Mouse (Mus musculus) kidney, adult 2 months (tissue): ENCODE results near the gene Mast3. TPM values are rescaled to one million over a fixed set of nuclear protein-coding genes. Genes with fewer than 3 reads are reported as not detected.

Experiments
- DNase-seq: peaks from one replicate; pipeline ENCODE4 v3.0.0; 2021
- H3K27ac ChIP-seq: fragments of 200-500 bp; 2 replicates; pipeline ENCODE4 v1.5.1; 2012; ENCODE audit warnings: low read depth, low read length, control low read depth, inconsistent platforms; ENCODE audit not compliant: insufficient read depth
- H3K27me3 ChIP-seq: fragments of 200-500 bp; replicated peaks from 2 replicates; pipeline ENCODE4 v1.6.1; 2012; ENCODE audit warnings: mild to moderate bottlenecking, moderate library complexity, low read length, inconsistent platforms; ENCODE audit not compliant: control insufficient read depth, insufficient read depth
- H3K36me3 ChIP-seq: fragments of 200-500 bp; 2 replicates; pipeline ENCODE4 v1.6.1; 2012; ENCODE audit warnings: mild to moderate bottlenecking, moderate library complexity, low read length, inconsistent platforms; ENCODE audit not compliant: control insufficient read depth, insufficient read depth
- H3K4me1 ChIP-seq: fragments of 200-500 bp; 2 replicates; pipeline ENCODE4 v1.6.1; 2011; ENCODE audit warnings: low read length; ENCODE audit not compliant: control insufficient read depth, insufficient read depth
- H3K4me3 ChIP-seq: fragments of 200-500 bp; 2 replicates; pipeline ENCODE4 v1.5.1; 2011; ENCODE audit warnings: mild to moderate bottlenecking, low read depth, low read length, control low read depth; ENCODE audit not compliant: insufficient read depth
- CTCF ChIP-seq: fragments of 200-500 bp; conservative IDR thresholded peaks from 2 replicates; pipeline ENCODE4 v1.5.1; 2011; ENCODE audit warnings: low read depth, mild to moderate bottlenecking, control low read depth, low read length, moderate library complexity, mixed read lengths; ENCODE audit not compliant: insufficient read depth, insufficient read length
- POLR2A ChIP-seq: fragments of 200-500 bp; IDR thresholded peaks from one replicate; pipeline ENCODE4 v1.6.1; 2011; ENCODE audit warnings: low read depth, low read length, control low read depth
- WGBS: fragments of 180-500 bp; shearing (Covaris S2); methylation state at CpG from one replicate; pipeline ENCODE4 v1.1.7; 2018; 5-methylcytosine and 5-hydroxymethylcytosine counted together
- polyA plus RNA-seq: library from polyadenylated mRNA; depleted of rRNA; stranded (reverse); fragments of >200 nt; gene quantifications from 2 replicates; pipeline ENCODE4 v1.2.3, GENCODE M21; 2012; rRNA removed

Mast3 gene
- polyA plus RNA-seq, 1 experiment = 25.3 TPM

GRCm38 (mm10) chr8:70742981-70743655, 61.7 kb downstream of the Mast3 start:
- no peak for DNase-seq
- no peak for TF ChIP-seq CTCF
- Histone ChIP-seq H3K27me3 (no peaks in the 10 kb centered on the region), H3K36me3 (no peaks in the 10 kb centered on the region; the same call in 1 of the 2 replicates), H3K4me1 (peaks cover 3% of the 10 kb centered on the region; the same call in 1 of the 2 replicates), H3K27ac (peak overlapping the region; percentile 49; the same call in 1 of the 2 replicates), H3K4me3 (peak overlapping the region; percentile 38)
- WGBS = 40% methylated on average over 38 of the region's 38 CpGs

GRCm38 (mm10) chr8:70742176-70742575, 62.7 kb downstream of the Mast3 start:
- Histone ChIP-seq H3K4me1 (peaks cover 3% of the 10 kb centered on the region; the same call in 1 of the 2 replicates), H3K27me3 (no peaks in the 10 kb centered on the region), H3K36me3 (no peaks in the 10 kb centered on the region; the same call in 1 of the 2 replicates), H3K27ac (no peak overlapping the region), H3K4me3 (no peak overlapping the region)
- TF ChIP-seq POLR2A (no peak), CTCF (no peak)
- 70% methylated on average over 11 of the region's 11 CpGs for WGBS
- DNase-seq = no peak

GRCm38 (mm10) chr8:70741661-70742060, 63.2 kb downstream of the Mast3 start:
- WGBS = 66% methylated on average over 5 of the region's 5 CpGs
- no peaks in the 10 kb centered on the region for H3K27me3 ChIP-seq
- peaks cover 3% of the 10 kb centered on the region; the same call in 1 of the 2 replicates for H3K4me1 ChIP-seq
- H3K4me3 ChIP-seq = no peak overlapping the region
- DNase-seq = no peak
- no peaks in the 10 kb centered on the region; the same call in 1 of the 2 replicates for H3K36me3 ChIP-seq
- no peak overlapping the region for H3K27ac ChIP-seq
- no peak for TF ChIP-seq CTCF
- no peak for TF ChIP-seq POLR2A

GRCm38 (mm10) chr8:70738211-70738610, 66.6 kb downstream of the Mast3 start:
- Histone ChIP-seq H3K4me1 (0 out of 2 replicates have a peak, but pooled peaks cover 1% of the 10 kb centered on the region), H3K36me3 (no peaks in the 10 kb centered on the region; the same call in 1 of the 2 replicates), H3K27ac (0 out of 2 replicates have a peak overlapping the region, but pooled peaks have one; percentile 24), H3K27me3 (no peaks in the 10 kb centered on the region), H3K4me3 (no peak overlapping the region)
- TF ChIP-seq CTCF = no peak
- no peak for TF ChIP-seq POLR2A
- WGBS = 60% methylated on average over 3 of the region's 3 CpGs
- DNase-seq = no peak

- Histone ChIP-seq H3K4me1 (no peaks in the 10 kb centered on the region), H3K27ac (peak overlapping the region; percentile 24; the same call in 1 of the 2 replicates), H3K4me3 (no peak overlapping the region), H3K36me3 (no peaks in the 10 kb centered on the region; the same call in 1 of the 2 replicates), H3K27me3 (no peaks in the 10 kb centered on the region)
- TF ChIP-seq POLR2A (no peak), CTCF (no peak)
- DNase-seq = no peak
- WGBS = 66% methylated on average over 5 of the region's 5 CpGs
Measured at GRCm38 (mm10) chr8:70737705-70738104, 67.1 kb downstream of the Mast3 start.

GRCm38 (mm10) chr8:70730956-70731355, 73.9 kb downstream of the Mast3 start:
- no peak overlapping the region for H3K27ac ChIP-seq
- no peaks in the 10 kb centered on the region; the same call in 1 of the 2 replicates for H3K36me3 ChIP-seq
- H3K27me3 ChIP-seq = no peaks in the 10 kb centered on the region
- TF ChIP-seq CTCF (no peak), POLR2A (no peak)
- no peak overlapping the region for H3K4me3 ChIP-seq
- H3K4me1 ChIP-seq = no peaks in the 10 kb centered on the region
- WGBS = 83% methylated on average over 4 of the region's 4 CpGs
- DNase-seq = no peak

GRCm38 (mm10) chr8:70729808-70730475, 74.9 kb downstream of the Mast3 start:
- no peak for DNase-seq
- peak overlapping the region; percentile 4; the same call in 1 of the 2 replicates for H3K4me3 ChIP-seq
- H3K27me3 ChIP-seq = no peaks in the 10 kb centered on the region
- H3K36me3 ChIP-seq = no peaks in the 10 kb centered on the region; the same call in 1 of the 2 replicates
- 24% methylated on average over 34 of the region's 34 CpGs for WGBS
- TF ChIP-seq CTCF = no peak; the same call in 1 of the 2 replicates
- TF ChIP-seq POLR2A = no peak
- H3K4me1 ChIP-seq = no peaks in the 10 kb centered on the region
- H3K27ac ChIP-seq = no peak overlapping the region

Other genes with a start within 250 kb of the Mast3 start
- gene Isyna1, start 210.7 kb downstream of the Mast3 start, polyA plus RNA-seq = 127 and 159 TPM in 2 replicates
- gene Ssbp4, start 196.2 kb downstream of the Mast3 start, polyA plus RNA-seq = 84.9 and 123 TPM in 2 replicates
- gene Lrrc25, start 188.9 kb downstream of the Mast3 start, polyA plus RNA-seq = 3.2 and 3.5 TPM in 2 replicates
- 11.2 and 17.8 TPM in 2 replicates for gene Gdf15, start 172.6 kb downstream of the Mast3 start, polyA plus RNA-seq
- 296 TPM in 2 replicates for gene Pgpep1, start 144.7 kb downstream of the Mast3 start, polyA plus RNA-seq
- gene Lsm4, start 131.8 kb downstream of the Mast3 start, polyA plus RNA-seq = 106 and 120 TPM in 2 replicates
- gene Jund, start 106.1 kb downstream of the Mast3 start, polyA plus RNA-seq = 158 and 201 TPM in 2 replicates
- gene Iqcn, start 101.6 kb downstream of the Mast3 start, polyA plus RNA-seq = 0.03 and 0.12 TPM in 2 replicates
- 0.61 and 0.99 TPM in 2 replicates for gene Gm3336, start 86.5 kb downstream of the Mast3 start, polyA plus RNA-seq
- 81.6 and 113 TPM in 2 replicates for gene Pde4c, start 81.3 kb downstream of the Mast3 start, polyA plus RNA-seq
- gene Rab3a, start 50.4 kb downstream of the Mast3 start, polyA plus RNA-seq = 29.7 and 31.1 TPM in 2 replicates
- 73.4 and 96.3 TPM in 2 replicates for gene Mpv17l2, start 44.1 kb downstream of the Mast3 start, polyA plus RNA-seq
- gene Pik3r2, start 28.3 kb downstream of the Mast3 start, polyA plus RNA-seq = 60.5 and 94.7 TPM in 2 replicates
- gene Il12rb1, start 3.4 kb upstream of the Mast3 start, polyA plus RNA-seq = 0.42 and 0.48 TPM in 2 replicates
- 19.8 and 26.2 TPM in 2 replicates for gene Arrdc2, start 34.7 kb upstream of the Mast3 start, polyA plus RNA-seq
- 9.4 and 11.0 TPM in 2 replicates for gene Kcnn1, start 58.2 kb upstream of the Mast3 start, polyA plus RNA-seq
- 48.9 and 49.2 TPM in 2 replicates for gene Ccdc124, start 68.9 kb upstream of the Mast3 start, polyA plus RNA-seq
- gene Slc5a5, start 87.7 kb upstream of the Mast3 start, polyA plus RNA-seq = 0.19 and 0.31 TPM in 2 replicates
- 3,589 and 3,709 TPM in 2 replicates for gene Rpl18a, start 92.4 kb upstream of the Mast3 start, polyA plus RNA-seq
- 18.4 and 24.4 TPM in 2 replicates for gene Map1s, start 100.9 kb upstream of the Mast3 start, polyA plus RNA-seq